15 mouse cellular contexts compared by ENCODE assay signal in the genomic region with DNA sequence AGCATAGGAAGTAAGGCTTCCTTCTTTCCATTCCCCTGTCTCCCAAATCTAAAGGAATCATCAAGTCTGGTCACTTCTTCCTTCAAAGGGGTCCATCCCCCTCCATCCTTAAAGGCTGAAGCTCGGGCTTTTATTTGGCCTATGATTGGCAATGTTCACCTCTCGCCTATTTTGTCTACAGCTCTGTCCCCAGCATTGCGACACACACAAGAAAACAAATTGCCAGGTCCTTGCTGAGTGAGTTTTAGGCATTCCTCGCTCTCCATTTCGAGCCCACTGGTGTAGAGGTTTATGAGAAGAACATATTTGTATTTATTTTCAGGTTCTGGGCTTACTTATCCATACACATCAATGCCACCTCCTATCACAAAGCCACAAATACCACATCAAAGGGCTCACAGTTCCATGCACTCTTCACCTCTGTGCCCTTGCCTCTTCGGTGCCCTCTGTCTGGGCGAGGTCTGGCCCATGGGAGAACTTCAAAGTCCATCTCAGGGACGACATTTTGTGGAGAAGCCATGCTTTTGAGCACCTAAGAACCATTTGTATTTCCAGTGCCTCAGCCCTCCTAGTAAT. TPM values are rescaled to one million over a fixed set of nuclear protein-coding genes. Genes with fewer than 3 reads are reported as not detected.
DNase-seq lines count a peak whose midpoint lies in the region; ATAC-seq and TF ChIP-seq lines count a peak whose summit lies in the region.
"Had no signal": no experiment of that assay in that cellular context is flagged by ENCODE, and none has a peak within 500 bp of the region (broad histone marks: within the 10 kb centered on the region; RNA-seq: fewer than 3 reads in every experiment).

No protein-coding gene starts in this region.

- H3K9ac ChIP-seq in liver, adult 2 months (ENCODE audit: low read depth, low read length), result no peak overlapping the region; the same call in 1 of the 2 replicates
- H3K9ac ChIP-seq in liver, embryonic 12.5 days, result no peak overlapping the region
- H3K9ac ChIP-seq: intestine, embryonic 15.5 days; kidney, embryonic 15.5 days; neural tube, embryonic 13.5 days had no signal

- TF ChIP-seq CTCF in liver, adult 2 months (IDR thresholded peaks at IDR 0.05; ENCODE audit: low read depth, low read length), result no peak

- peaks cover 32% of the 10 kb centered on the region; the same call in 1 of the 2 replicates for H3K79me2 ChIP-seq in liver, adult 2 months (ENCODE audit: control insufficient read depth, insufficient read depth, low read length)

- H3K27ac ChIP-seq in liver, adult 2 months (replicated peaks; ENCODE audit: insufficient read depth, low read depth, low read length), result peak overlapping the region; percentile 55
- no peak overlapping the region for H3K27ac ChIP-seq in liver, embryonic 12.5 days
- H3K27ac ChIP-seq: heart, embryonic 10.5 days; intestine, embryonic 15.5 days; kidney, embryonic 15.5 days; neural tube, embryonic 13.5 days had no signal

- H3K36me3 ChIP-seq in liver, adult 2 months (ENCODE audit: control insufficient read depth, insufficient read depth, low read length), result peaks cover 20% of the 10 kb centered on the region
- H3K36me3 ChIP-seq in liver, embryonic 12.5 days, result peaks cover 3% of the 10 kb centered on the region; the same call in 1 of the 2 replicates
- H3K36me3 ChIP-seq: heart, embryonic 10.5 days; intestine, embryonic 15.5 days; kidney, embryonic 15.5 days; neural tube, embryonic 13.5 days had no signal

- WGBS in liver, adult 2 months, result 21% methylated on average over 8 of the region's 8 CpGs
- 68% methylated on average over 8 of the region's 8 CpGs for WGBS in liver, embryonic 12.5 days (ENCODE audit: insufficient replicate concordance)

- H3K4me3 ChIP-seq in liver, adult 2 months (ENCODE audit: insufficient read depth, low read depth, low read length), result peak overlapping the region; percentile 7; the same call in 1 of the 2 replicates
- H3K4me3 ChIP-seq in liver, embryonic 12.5 days, result no peak overlapping the region
- H3K4me3 ChIP-seq: heart, embryonic 10.5 days; intestine, embryonic 15.5 days; kidney, embryonic 15.5 days; neural tube, embryonic 13.5 days had no signal

- H3K9me3 ChIP-seq in liver, embryonic 12.5 days (replicated peaks), result no peaks in the 10 kb centered on the region
- H3K9me3 ChIP-seq: heart, embryonic 10.5 days; intestine, embryonic 15.5 days; kidney, embryonic 15.5 days; neural tube, embryonic 13.5 days had no signal

- peaks cover 15% of the 10 kb centered on the region for H3K4me1 ChIP-seq in liver, adult 2 months (ENCODE audit: control insufficient read depth, insufficient read depth, low read length)
- peaks cover 41% of the 10 kb centered on the region for H3K4me1 ChIP-seq in liver, embryonic 12.5 days

- ATAC-seq in liver, embryonic 12.5 days, result no peak
- no peak for ATAC-seq in frontal cortex, adult (ENCODE audit: low TSS enrichment)
- ATAC-seq: forebrain, embryonic 14.5 days; intestine, embryonic 15.5 days had no signal

- H3K27me3 ChIP-seq in liver, adult 2 months (ENCODE audit: control insufficient read depth, insufficient read depth, low read length), result no peaks in the 10 kb centered on the region
- no peaks in the 10 kb centered on the region for H3K27me3 ChIP-seq in liver, embryonic 12.5 days (replicated peaks)
- H3K27me3 ChIP-seq: intestine, embryonic 15.5 days had no signal

- H3K4me2 ChIP-seq in liver, embryonic 12.5 days, result no peak overlapping the region
- H3K4me2 ChIP-seq: intestine, embryonic 15.5 days; kidney, embryonic 15.5 days; midbrain, embryonic 11.5 days; neural tube, embryonic 13.5 days had no signal

- DNase-seq in adrenal gland, postnatal 10 days, result peak; percentile 31
- no peak for DNase-seq in adrenal gland, adult 2 months
- peak; percentile 91 for DNase-seq in liver, adult 2 months (ENCODE audit: extremely low read depth, low read depth, low spot score)
- DNase-seq in CD4-positive, CD25-positive, alpha-beta regulatory T cell, adult 2 months (ENCODE audit: low read depth, low spot score), result peak; percentile 63
- peak; percentile 79 for DNase-seq in induced T-regulatory cell, adult 2 months (ENCODE audit: low read depth)
- no peak for DNase-seq in spleen, postnatal 4 days (ENCODE audit: low spot score in 2 of 2)
- DNase-seq: cerebellum, adult 9-10 months had no signal

- TF ChIP-seq POLR2A in liver, adult 2 months (IDR thresholded peaks at IDR 0.05; ENCODE audit: extremely low read depth, insufficient read depth, low read length), result no peak

RNA-seq across cellular contexts. Expression of a gene that starts 2.6 kb away (rescaled TPM):
- 10 to 100 TPM; 62.8 to 75.2 TPM for total RNA-seq in adrenal gland, postnatal 10 days (2021)
- total RNA-seq in adrenal gland, adult 2 months (2021), result 100 to 1,000 TPM; 100 to 105 TPM
- 4.8 and 5.4 TPM in 2 replicates for polyA plus RNA-seq in adrenal gland, adult 2 months (2012; rRNA removed)
- total RNA-seq in liver, adult 2 months (2014; rRNA removed), result 57.1 and 70.8 TPM in 2 replicates
- 13.3 and 14.9 TPM in 2 replicates for polyA plus RNA-seq in liver, adult 2 months (2012; rRNA removed)
- 18.5 and 18.7 TPM in 2 replicates for polyA plus RNA-seq in liver, embryonic 12.5 days (2016; fragmentation: Nextera tagmentation; extraction: Ambion mirVana)

RNA-seq across cellular contexts. Expression of a gene that starts 48.6 kb away (rescaled TPM):
- 1 to 10 TPM; 9.3 to 9.5 TPM for total RNA-seq in adrenal gland, postnatal 10 days (2021)
- 1 to 10 TPM; 1.6 to 7.9 TPM for total RNA-seq in adrenal gland, adult 2 months (2021)
- polyA plus RNA-seq in adrenal gland, adult 2 months (2012; rRNA removed), result 0.40 and 0.44 TPM in 2 replicates
- total RNA-seq in liver, adult 2 months (2014; rRNA removed), result 36.0 and 53.8 TPM in 2 replicates
- polyA plus RNA-seq in liver, adult 2 months (2012; rRNA removed), result 11.9 and 21.8 TPM in 2 replicates
- polyA plus RNA-seq in liver, embryonic 12.5 days (2016; fragmentation: Nextera tagmentation; extraction: Ambion mirVana), result 57.7 and 59.0 TPM in 2 replicates

Comparison
In these comparisons a context has a peak if more than half of its experiments do, and no peak if none do; other contexts are left out.
1. DNase-seq: peak in adrenal gland, postnatal 10 days (single experiment), liver, adult 2 months (single experiment), CD4-positive, CD25-positive, alpha-beta regulatory T cell, adult 2 months (single experiment) and induced T-regulatory cell, adult 2 months (single experiment); none in adrenal gland, adult 2 months (single experiment) and spleen, postnatal 4 days (0 of 2).